Mouse (Mus musculus) gonadal fat pad, adult 2 months (tissue): Measurements from ENCODE around the gene Tti1. TPM values are rescaled to one million over a fixed set of nuclear protein-coding genes. Genes with fewer than 3 reads are reported as not detected.

Source experiments
- DNase-seq: peaks from one replicate; pipeline ENCODE4 v3.0.0-alpha.2; 2012; ENCODE audit warnings: low read depth
- polyA plus RNA-seq: library from polyadenylated mRNA; depleted of rRNA; stranded (reverse); fragments of >200 nt; gene quantifications from 2 replicates; pipeline ENCODE4 v1.2.3, GENCODE M21; 2012

Tti1 gene
- polyA plus RNA-seq, 1 experiment: 20.0 TPM

DNA sequence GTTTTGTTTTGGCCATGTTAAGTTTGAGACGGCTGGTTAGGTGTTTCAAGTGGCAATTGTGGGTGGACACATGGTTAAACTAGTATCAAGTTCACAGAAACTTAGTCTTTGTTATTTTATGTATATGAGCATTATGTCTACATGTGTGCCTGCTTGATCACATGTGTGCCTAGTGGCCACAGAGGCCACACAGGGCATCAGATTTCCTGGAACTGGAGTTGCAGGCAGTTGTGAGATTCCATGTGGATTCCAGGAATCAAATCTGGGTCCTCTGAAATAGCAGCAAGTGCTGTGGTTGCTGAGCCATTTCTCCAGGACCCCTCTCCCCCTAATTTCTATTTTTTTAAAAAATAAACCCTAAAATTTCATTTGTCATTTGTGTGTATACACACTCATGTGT, 11.4 kb upstream of the Tti1 start:
- no peak for DNase-seq

DNA sequence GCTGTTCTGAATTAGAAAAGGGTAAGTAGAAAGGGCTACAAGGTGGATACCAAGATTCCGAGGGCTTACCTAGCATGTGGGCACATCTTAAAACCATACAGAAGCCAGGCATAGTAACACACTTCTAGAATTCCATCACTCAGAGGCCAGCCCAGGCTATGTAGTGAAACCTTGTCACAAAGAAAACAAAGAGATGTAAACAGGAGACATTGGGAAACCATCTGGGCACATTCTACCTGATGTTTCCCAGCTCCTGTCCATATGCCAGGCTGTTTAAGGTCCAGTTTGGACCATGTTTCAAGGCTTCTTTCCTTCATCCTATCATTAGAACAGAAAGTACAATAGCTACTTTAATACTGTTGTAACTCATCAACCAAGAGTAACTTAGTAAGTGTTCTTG, 9.3 kb upstream of the Tti1 start:
- no peak for DNase-seq

DNA sequence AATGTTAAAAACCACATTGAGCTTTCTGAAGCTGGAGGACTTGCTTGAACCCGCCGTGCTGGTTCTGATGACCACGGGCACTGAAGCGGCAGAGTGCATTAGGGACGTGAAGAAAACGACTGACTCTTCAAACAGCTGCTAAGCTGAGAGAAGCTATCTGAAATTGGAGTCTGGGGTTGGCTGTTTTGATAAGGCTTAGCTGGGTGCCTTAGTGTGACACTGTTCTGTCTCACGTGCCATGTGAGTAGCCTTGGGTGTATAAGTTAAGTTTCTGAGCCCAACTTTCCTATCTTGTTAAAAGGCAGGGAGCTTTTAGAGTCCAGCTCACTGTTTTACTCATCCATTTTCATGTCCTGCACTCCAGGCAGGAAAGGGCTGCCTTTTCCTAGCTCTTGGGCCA, 8.7 kb upstream of the Tti1 start:
- no peak for DNase-seq

DNA sequence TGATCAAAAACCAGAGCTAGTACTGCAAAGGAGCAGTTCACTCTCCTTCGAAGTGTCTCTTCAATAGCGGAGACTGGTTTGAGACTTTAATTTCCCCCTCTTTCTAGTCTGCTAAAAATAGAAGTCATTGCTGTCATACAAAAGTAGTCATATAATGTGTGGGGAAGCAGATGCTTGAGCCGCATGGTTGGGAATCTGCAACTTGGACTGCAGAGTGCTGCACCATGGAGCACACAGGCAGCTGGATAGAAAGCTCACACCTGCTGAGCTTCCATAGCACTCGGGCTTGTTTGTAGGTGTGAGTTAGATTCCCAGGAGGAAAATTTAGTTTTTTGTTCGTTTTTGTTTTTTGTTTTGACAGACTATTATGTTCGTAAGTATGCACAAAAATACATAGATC, 8.2 kb upstream of the Tti1 start:
- DNase-seq: no peak

DNA sequence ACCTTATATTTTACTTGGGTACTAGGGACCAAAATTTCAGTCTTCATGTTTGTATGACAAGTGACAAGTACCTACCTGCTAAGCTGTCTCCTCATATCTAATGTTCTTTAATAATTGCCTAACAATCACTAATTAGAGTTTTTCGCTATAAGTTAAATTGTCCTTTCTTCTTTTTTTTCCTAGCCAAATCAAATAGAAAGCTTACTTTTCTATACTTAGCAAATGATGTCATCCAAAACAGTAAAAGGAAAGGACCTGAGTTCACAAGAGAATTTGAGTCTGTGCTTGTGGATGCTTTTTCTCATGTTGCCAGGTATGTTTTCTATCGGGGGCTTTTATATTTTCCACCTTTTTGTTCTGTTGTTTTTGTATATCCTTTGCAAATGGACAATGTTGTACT, 7.6 kb upstream of the Tti1 start:
- no peak for DNase-seq

DNA sequence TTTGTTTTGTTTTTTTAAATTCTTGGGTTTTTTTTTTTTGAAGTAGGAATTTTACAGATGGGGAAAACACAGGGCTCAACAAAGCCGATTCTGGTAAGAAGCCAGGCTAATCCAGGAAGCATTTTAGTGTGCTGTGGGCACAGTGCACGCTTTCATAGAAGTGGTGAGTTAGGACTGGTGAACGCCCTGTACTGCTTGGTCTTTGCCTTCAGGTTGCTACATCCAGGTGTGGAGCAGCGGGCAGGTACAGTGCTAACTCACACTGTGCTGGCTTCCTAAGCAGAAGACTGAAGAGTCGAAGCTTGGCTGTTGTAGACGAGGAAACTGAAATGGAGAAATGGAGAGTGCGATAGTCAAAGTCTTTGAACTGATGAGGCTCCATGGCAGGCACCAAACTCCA, 1.8 kb upstream of the Tti1 start:
- no peak for DNase-seq

DNA sequence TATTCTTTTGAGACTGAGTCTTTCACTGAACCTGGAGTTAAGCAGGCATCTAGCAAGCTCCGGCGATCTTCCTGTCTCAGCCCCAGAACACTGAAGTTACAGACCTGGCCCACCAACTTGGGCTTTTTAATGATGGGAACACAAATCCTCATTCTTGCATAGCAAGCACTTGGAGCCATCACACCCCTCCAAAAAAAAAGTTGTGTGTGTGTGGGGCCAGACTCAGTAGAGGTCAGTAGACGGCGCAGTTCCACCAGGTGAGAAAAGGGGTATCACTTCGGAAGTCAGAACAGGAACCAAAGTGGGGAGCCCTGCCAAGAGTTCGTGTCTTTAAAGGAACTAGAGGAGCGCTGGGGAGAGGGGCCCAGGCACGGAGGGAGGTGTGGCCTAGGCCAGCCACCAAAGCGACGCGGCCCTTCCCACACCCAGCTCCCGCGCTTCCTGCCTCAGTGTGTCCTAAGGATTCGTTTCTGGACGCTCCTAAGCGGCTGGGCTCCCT, 329 bp downstream of the Tti1 start:
- DNase-seq: no peak

DNA sequence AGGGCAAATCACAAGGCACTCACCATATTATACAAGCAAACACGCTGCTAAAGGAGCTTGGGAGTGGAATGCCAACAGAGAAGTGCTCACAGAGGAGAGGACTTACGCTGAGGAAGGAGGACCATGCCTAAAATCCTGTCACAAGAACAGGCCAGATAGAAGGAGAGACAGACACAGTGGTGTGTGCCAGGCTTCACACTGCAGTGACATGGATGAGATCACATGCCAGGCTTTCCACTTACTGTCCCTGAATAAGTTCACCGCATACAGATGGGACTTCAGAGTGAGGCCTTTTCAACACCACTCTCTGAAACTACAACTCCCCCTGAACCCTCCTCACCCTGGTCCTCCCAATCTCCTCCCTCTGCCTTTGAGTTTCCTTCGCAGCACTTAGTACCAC, 10.9 kb downstream of the Tti1 start:
- no peak for DNase-seq

DNA sequence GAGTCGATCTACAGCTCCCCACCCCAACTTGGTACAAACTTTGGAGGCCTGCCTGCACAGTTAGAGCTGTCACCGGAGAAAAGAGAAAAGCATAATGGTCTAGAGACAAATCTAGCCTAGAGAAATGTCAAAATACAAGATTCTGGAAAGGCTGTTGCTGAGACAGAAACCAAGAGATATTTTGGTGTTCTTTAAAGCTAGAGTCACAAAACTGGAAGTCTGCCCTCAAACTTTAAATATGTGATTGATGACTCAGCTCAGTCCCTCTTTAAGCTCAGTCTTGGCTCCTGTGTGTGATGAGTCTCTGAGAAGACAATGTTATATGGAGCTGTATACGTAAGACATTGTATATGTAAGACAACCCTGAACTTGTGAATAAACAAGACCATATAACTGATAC, 15.6 kb downstream of the Tti1 start:
- DNase-seq: no peak

DNA sequence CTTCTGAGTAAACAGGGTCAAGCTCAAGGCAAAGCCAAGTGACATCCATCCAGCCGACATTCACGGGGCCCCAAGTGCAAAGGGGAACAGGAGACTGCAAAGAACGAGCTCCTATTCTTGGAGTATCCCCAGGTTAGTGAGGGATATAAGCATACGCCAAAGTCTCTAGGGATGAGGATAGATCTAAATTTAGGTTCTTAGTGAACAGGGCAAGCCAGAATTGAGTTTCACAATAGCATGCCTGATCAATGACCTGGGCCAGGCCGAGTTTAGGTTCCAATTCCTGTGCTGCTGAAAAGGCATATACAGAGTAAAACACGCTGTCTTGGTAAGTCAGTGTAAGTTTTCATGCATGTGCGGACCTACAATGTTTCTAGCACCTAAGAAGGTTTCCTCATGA, 18.9 kb downstream of the Tti1 start:
- no peak for DNase-seq

DNA sequence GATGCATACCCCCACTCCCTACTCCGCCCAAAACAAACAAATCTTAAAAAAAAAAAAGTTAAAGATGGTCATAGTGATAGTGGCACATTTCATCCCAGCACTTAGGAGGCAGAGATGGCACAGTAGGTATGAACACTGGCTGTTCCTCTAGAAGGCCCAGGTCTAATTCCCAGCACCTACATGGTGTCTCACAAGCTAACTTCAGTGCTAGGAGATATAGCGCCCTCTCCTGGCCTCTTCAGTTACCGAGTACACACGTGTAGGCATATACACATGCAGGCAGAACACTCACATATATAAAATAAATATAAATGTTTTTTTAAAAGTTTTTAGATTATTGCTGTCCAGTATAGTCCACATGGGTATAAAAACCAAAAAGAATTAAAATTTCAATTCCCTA, 22.6 kb downstream of the Tti1 start:
- DNase-seq: no peak

DNA sequence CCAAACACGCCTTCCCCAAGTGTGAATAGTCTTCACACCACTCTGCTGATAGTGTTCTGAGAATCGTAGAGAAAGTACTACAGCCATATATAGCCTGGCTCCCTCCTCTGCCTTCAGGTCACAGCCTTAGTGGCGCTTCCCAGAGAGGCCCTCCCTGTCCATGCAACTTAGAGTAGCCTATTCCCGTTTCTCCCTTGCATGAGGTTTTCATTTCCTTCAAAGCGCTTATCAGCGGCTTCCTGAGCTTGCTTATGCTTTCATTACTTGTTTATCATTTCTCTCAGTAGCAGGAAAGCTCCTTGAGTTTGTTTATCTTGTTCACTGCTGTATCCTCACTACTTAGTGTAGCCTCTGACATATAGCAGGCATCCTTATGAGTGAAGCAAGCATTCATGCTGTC, 23.6 kb downstream of the Tti1 start:
- no peak for DNase-seq

DNA sequence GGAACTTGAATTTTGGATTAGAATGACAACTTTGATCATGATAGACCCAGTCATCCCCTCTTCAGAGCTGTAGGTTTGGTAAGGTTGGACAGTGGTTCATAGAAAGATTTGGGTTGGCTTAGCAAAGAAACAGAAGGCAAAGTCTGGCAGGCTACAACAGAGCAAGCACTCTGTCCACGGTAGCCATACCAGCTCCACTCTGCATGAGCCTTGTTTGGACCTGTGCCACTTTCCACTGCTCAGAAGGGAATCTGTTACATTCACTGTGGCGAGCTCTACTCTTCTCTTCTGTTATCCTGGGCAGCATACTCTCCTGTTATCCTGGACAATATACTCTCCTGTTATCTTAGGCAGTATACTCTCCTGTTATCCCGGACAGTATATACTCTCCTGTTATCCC, 29.4 kb downstream of the Tti1 start:
- DNase-seq: no peak

DNA sequence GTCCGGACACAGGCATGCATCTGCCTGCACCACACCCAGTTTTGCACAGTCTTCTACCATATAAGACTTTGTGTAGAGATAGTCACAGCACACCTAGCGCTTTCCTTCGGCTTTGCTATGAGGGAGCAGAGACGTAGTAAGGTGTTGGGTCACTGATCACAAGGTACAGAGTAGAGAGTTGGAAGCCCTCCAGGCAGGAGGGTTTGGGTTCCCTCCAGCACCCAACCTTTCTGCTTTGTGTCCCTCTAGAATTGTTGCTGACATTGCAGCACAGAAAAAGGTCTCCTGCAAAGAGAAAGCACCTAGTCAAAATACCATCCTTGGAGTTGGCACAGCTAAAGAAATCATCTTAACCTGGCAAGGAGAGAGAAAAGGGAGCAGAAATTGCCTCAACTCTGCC, 35.7 kb downstream of the Tti1 start:
- no peak for DNase-seq

DNA sequence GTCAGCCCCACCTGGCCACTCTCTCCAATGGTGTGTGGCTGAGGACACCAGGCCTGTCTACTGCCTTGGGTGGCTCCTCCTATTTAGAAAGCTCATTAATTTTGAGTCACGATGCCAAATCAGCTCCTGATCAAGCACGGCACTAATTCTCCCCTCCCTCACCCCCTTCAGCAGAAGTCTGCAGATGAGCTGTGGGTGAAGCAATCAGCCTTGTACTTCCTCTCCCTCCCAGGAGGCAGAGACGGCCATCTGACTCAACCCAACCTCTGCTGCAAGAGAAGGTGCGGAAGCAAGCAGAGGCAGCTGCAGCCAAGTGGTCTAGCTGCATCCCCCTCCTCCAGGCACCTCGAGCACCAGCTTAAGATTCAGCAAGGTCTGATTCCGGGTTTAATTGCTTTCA, 37.2 kb downstream of the Tti1 start:
- no peak for DNase-seq

DNA sequence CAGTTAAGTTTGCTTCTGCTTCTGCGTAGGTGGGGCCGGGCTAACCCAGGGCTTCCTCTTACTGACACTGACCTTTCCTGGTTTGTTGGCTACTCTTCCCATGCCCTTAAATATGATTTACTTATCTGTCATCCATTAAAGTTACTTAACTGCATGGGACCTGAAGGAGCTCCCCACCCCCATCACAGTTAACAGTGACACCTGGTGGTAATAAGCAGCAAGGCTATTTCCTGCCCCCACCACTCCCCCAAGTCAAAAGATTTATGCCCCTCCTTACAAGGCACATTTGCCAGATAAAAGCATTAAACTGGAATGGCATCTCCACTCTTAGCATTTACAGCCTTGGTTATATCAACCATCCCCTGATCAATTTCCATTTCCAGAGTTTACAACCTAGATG, 38.3 kb downstream of the Tti1 start:
- DNase-seq: no peak

DNA sequence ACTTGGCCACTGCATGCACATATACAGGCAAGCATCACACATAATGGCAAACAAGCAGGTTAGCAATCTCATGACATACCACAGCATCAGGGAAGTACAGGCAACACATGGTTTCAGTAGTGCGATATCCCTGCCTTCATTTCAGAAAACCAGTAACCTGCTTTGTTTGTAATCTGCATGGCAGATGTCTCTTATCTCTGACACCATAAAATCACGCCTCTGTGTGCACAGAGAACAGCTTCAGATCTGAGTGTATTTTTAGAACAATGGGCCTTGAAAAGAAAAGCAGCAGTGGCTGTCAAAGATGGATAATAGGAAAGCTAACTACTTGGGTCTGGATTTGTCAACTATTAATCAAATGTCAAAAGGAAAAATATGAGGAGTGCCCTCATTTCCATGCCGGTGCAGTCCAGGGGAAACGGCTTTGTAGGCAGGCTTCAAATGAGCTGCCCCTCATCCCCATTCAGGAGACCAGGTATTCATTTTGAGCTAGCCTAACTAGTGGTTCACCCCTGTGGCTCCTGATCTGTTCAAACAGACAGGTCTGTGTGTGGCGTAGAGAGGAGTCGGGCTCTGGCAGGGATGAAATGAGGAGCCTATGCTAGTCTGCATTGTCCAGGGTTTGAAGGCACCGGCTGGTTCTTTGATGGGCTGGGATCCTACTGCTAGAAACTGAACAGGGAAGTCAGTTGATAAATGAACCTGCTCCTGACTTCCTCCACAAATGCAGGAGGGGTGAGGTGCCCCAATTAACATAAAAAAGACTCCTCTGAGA, 39.6 kb downstream of the Tti1 start:
- no peak for DNase-seq

DNA sequence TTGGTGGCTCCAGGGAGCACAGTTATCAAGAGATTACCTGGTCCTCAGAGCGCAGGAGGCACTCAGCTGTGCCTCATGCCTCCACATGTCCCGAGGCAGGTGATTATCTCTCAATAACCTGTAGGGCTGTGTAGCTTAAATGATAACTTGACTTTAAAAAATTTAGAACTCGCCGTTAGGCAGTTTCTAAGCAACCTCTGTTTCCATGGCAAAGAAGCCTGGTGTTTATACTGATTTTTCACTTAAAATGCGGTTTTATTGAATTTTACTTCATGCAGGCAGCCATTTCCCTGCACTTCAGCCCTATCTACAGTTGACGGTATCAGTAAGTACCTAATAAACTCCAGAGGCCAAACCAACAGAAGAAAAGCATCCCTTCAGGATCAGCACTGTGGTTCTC, 42.0 kb downstream of the Tti1 start:
- no peak for DNase-seq

DNA sequence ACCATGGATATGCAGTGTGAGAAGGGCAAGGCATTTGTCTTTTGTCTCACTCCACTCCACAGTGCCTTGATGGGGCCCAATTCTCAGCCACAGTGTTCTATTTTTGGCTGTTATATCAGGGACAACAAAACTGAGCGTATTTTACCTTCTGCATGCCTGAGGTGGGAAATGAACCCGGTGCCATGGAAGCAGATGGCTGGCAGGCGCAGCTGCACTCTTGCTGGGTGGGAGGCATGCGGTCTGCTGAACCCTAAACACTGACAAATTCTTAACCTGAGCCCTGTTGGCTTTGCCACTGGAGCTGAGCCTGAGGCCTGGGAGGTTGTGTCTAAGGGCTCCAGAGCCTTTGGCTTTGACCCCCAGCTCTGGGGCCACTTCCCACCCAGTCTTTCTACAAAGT, 42.6 kb downstream of the Tti1 start:
- no peak for DNase-seq

DNA sequence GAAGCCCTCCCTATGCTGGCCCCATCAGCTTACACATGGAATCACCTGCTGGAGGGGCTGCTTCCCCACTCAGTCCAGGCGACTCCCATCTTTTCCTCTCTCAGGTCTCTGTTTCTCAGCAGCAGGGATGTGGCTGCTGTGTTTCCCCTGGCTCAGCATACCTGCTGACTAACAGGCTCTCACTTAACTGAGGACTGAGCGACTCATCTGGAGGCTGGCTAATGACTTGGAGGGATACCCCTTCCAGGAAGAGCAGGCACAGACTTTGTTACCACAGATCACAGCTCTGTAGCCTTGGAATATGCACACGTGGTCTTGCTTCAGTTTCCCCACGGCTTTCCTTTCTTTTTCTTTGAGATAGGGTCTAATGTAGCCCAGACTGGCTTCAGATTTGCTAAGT, 45.0 kb downstream of the Tti1 start:
- DNase-seq: no peak

DNA sequence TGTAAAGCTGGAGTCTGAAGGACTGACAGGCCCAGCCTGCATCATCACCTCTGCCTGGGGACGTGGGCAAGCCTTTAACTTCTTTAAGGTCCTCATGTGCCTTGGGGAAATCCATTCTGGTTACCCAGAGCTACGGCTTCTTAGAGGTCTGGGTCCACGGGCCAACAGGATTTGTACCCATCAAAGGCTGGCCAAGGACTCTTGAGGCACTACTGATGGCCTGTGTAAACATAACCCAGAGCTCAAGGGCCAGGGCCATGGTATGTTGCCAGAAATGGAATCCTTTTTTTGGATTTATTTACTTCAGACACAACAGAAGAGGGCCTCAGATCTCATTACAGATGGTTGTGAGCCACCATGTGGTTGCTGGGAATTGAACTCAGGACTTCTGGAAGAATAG, 45.5 kb downstream of the Tti1 start:
- DNase-seq: no peak

DNA sequence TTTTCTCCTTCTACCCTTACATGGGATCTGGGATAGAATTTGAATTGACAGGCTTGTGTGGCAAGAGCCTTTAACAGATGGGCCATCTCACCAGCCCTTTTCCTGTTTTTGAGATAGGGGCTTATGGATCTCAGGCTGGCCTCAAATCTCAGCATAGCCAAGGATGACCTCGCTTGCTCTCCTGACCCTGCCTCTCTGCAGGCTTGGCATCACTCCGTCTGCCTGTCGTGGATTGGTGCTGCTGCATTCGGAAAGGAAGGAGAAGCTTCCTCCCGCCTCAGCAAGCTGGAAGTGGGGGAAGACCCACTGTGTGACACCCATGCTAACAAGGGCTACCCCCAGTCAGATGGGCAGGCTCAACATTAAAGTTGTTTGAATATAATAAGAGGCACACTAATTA, 49.0 kb downstream of the Tti1 start:
- no peak for DNase-seq

DNA sequence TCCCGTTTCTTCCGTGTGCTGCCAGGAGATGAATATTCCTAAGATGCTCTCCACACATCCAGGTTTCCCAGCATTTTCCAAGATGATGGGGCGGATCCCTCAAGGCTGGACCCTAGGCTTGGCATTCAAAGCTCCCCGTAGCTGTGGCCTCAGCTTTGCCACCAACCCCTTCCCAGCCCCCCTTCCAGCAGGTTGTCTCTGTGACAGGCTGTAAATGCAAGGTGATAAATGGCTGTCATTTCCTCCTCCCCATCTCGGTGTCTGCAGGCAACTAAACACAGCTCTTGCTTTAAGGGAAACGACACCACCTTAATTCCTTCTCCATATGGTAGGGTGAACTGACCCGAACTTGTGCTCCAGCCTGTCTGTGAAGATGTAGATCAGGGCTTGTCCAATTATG, 52.6 kb downstream of the Tti1 start:
- DNase-seq: no peak
